Mouse (Mus musculus): Measurements from ENCODE around the gene Wdfy2. TPM values are rescaled to one million over a fixed set of nuclear protein-coding genes. Genes with fewer than 3 reads are reported as not detected.
"Not testable (repeated sequence)": the region's sequence is repeated elsewhere in the genome, so short reads cannot be mapped to it uniquely, and the experiment has no call there.

The Wdfy2 gene
- total RNA-seq, 2 experiments from 2014 or later: 14.6 TPM

- DNase-seq (ENCODE audit: low spot score in 2 of 2): no peak
Measured at GRCm38 (mm10) chr14:62878076-62878475, 40.6 kb downstream of the Wdfy2 start.

GRCm38 (mm10) chr14:62878634-62879430, 41.4 kb downstream of the Wdfy2 start:
- DNase-seq (ENCODE audit: low spot score in 2 of 2): no peak

DNA sequence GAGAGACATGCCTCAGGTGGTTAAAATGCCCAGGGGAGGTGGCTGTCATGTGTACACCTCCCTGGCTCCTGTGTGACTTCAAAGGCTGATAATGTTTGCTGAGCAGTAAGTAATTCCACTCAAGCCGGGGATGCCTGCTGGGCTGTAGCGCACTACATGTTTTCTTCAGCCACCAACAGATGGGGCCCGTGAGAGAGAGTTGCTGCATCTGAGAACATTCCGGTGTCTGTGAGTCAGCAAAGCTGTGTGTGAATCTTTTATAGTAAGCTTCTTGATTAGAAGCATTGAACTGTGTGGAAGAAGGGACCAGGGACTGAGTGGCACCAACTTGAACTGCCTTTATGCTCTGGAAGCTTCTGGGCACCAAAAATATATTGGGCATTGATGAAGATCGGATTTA, 42.0 kb downstream of the Wdfy2 start:
- DNase-seq (ENCODE audit: low spot score in 2 of 2): peak; percentile 77 to 86

DNA sequence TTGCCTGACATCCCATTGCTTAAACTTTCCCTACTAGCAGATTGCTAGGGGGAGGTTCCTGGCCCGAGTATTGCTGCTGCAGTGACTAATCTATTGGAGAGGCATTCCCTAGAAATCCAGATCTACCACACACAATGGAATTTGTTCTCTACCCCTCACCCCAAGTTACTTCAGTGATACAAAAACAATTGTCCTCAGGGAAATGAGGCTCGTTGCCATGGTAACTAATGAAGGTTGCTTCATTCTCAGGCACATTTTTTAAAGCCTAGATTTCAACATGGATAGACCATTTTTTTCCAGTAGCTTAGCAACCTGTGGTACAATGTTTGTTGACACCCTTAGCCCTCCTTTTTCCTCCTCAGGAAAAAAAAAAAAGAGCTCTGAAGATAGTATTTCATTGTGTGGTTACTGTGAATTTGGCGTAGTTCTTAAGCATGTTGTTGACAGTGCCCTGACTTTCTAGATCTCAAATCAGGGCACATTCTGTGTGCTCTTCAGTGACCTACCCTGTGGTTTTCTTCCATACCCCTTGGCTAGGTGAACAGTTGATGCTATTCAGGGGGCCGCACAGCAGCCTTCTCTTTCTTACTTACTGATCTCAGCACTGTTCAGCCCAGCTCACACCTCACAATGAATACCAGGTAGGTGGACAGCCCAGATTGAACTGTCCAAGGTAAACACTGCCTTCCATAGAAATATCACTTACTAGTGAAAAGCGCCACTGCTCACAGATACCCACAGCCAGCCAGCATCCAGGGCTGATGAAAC, 42.8 kb downstream of the Wdfy2 start:
- DNase-seq (ENCODE audit: low spot score in 2 of 2): peak; percentile 54 to 92

DNA sequence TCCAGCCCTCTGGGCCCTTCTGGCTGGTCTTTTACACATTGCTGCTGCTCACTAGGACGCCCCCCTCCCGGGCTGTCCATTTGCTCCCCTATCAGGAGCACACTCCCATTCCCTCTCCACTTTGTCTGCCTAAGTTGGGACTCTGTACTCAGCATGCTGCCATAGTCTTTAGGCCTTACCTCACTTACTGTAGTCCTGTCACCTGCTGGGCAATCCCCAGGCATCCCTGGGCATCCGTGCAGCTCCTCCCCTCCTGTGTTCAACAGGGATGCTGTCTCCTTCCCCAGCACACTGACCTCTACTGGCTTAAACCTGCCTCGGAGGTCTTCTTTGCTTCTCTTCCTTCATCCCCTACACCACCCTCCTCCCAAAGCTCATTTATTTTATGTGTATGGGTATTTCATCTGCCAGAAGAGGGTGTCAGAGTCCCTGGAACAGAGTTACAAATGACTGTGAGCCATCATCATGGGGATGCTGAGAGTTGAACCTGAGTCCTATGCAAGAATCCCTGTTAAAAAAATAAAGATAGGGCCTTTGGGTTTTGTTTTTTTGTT, 44.7 kb downstream of the Wdfy2 start:
- DNase-seq (ENCODE audit: low spot score in 2 of 2): no peak

- DNase-seq (ENCODE audit: low spot score in 2 of 2): no peak
Measured at GRCm38 (mm10) chr14:62883551-62883950, 46.1 kb downstream of the Wdfy2 start.

GRCm38 (mm10) chr14:62884171-62884570, 46.7 kb downstream of the Wdfy2 start:
- no peak for DNase-seq (ENCODE audit: low spot score in 2 of 2)

- no peak for DNase-seq (ENCODE audit: low spot score in 2 of 2)
Measured at GRCm38 (mm10) chr14:62884639-62885038, 47.2 kb downstream of the Wdfy2 start.

- no peak for DNase-seq (ENCODE audit: low spot score in 2 of 2)
Measured at GRCm38 (mm10) chr14:62885146-62885545, 47.7 kb downstream of the Wdfy2 start.

DNA sequence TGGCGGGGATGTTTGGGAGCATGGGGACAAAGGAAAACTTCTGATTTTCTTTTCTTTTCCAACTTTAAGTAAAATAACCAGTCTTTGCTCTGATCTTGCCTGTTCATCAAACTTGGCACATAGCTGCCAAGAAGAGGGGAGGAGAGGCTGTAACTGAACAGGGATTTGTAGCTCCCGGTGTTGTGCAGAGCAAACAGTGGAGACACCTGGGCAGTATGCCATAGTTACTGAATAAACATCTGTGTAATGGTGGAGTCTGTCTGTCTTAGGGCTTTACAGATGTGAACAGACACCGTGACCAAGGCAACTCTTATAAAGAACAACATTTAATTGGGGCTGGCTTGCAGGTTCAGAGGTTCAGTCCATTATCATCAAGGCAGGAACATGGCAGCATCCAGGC, 53.9 kb downstream of the Wdfy2 start:
- no peak for DNase-seq (ENCODE audit: low spot score in 2 of 2)

DNA sequence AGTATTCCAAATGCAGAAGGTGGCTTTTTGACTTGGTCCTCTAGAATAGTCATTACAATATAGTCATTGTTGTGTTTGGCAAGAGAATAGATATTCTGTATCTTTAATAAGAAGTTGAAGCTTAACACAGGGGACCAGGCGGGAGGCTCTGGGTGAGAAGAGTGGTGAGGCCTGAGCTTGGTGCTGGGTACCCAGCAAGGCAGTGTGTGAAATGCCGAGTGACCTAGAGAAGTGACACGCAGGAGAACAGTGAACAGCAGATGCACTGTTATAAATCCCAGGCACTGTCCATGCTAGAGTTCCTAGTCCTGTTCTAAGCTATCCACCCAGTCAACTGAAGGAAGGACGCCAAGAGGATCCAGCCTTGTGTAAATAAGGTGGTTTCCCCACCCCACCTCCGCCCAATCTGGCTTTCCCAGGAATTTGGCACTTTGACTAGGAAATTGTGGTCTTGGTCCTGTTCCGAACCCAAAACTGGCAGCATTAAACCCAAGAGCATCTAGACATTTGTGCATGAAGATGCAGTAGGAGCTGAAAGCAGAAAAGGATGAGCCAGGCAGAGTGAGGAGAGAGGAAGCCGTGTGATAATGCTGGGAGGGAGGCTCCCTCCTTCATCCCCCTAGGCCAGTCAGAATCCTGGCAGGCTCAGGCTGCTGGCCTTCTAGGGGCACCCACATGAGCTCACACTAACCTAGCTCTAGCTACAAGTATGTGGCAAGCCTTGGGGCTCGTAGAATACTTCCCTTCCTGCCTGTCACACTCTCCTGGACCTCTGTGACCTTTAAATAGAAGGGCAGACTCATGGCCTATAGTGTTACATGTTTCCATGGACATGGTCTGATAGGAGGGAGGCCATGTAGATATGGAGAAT, 55.5 kb downstream of the Wdfy2 start:
- DNase-seq (ENCODE audit: low spot score in 2 of 2): peak; percentile 74 to 83

DNA sequence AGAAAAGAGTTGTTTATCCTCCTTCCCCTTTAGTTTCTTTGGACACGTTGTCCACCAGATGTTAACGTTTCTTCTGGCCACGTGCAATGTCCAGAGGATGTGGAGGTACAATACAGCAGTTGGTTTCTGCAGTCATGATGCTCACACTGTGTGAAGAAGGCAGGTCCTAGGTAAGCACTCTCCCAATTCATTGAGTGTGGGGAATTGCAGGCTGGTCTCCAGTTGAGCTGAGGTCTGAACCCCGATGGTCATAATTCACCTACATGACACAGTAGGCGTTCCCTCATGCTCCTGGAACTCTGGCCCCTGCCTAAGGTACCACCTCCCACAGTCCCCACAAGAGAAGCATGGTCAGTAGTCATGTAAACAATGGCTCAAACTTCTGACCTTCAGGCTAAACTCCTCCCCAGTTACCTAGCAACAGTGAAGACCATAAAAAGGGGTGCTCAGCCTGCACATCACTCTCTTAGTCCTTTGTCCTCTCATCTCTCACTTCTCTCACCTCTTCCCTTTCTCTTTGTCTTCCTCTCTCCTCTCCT, 56.2 kb downstream of the Wdfy2 start:
- not testable (repeated sequence) for DNase-seq (ENCODE audit: low spot score in 2 of 2)

GRCm38 (mm10) chr14:62894924-62895840, 57.7 kb downstream of the Wdfy2 start:
- no peak for DNase-seq (ENCODE audit: low spot score in 2 of 2)

DNA sequence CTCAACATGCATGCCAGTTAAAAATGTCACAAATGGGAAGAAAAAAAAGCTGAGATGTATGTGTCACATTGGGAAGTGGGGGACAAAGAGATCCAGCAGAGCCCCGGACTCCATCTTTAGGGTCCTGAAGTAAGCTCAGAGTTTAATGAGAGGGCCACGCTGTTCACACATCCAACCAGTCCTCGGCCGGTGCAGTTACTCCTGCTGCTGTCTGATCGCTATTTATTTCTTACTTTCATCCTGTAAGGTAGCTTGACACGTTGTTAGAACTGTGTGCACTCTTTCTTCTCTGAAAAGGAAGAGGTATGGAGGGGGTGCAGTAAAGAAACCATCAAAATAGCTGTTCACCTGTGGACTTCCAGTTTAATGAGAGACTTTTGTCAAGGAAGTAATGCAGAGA, 60.6 kb downstream of the Wdfy2 start:
- no peak for DNase-seq (ENCODE audit: low spot score in 2 of 2)

GRCm38 (mm10) chr14:62907888-62908287, 70.4 kb downstream of the Wdfy2 start:
- no peak for DNase-seq (ENCODE audit: low spot score in 2 of 2)

- DNase-seq (ENCODE audit: low spot score in 2 of 2): no peak
Measured at GRCm38 (mm10) chr14:62908550-62908949, 71.1 kb downstream of the Wdfy2 start.

DNA sequence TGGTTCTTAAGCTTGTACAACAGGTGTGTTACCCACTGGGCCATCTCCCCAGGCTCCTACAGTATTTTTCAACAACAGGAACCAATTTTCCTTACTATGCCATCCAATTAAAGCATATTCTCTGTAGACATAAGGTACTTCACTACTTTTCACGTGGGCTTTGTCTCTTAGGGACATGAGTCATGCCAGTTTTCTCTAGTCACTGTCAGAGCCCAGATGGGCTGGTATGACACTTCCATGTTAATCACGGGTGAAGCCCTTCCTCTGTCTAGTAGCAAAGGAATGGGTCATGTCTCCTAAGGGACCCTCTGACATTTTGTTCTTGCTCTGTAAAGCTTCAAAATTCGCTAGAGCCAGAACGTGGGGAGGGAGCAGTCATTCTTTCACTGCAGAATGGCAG, 73.4 kb downstream of the Wdfy2 start:
- peak in 1 of 2 experiments; percentile 27 for DNase-seq (ENCODE audit: low spot score in 2 of 2)

DNA sequence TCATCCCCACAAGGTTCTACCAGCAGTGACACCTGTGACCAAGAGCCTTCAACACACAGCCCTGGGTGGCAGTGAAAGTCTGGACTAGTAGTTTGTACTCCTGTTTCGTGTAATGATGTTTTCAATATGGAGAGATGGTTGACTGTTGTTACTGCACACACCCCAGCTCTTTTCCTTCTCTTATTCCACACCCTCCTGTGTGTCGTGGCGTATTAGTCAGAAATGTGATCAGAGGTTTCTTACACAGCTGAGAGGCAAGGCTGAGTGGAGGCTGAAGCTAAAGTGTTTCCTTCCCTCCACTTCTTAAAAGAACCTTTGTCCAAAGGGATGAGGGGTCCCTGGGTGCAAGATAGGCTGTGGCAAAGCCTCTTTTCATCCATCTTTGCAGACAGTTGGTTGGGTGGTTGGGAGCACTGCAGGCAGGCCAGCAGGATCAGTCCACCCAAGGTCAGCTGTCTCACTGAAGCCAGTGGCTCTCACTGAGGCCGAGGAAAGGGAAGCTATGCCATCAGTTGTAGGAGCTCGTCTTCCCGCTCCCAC, 77.7 kb downstream of the Wdfy2 start:
- DNase-seq (ENCODE audit: low spot score in 2 of 2): no peak

DNA sequence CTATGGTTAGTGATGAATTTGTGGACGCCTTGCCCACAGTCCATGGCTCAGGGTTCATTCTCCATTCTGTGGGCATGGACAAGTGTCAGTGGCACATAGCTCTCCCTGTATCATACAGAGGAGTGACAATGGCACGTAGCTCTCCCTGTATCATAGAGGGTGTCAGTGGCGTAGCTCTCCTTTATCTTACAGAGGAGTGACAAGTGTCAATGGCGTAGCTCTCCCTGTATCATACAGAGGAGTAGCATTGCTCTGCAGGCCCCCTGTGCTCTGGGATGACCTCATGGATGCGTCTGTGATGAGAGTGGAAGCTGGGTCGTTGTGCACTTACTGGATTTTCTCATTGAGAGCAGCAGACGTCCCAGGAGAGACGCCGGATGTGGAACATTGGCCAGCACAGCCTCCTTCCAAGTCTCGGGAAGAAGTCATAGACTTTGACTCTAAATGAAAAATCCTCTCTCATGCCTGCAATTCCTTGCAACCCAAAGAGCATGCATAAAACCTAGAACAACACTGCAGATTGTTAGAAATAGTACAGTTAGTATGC, 79.1 kb downstream of the Wdfy2 start:
- no peak for DNase-seq (ENCODE audit: low spot score in 2 of 2)

Measured in layer of hippocampus, postnatal 14 days (tissue).